Mouse (Mus musculus) MEL (cell line): Measurements from ENCODE around the gene Gm43638. TPM values are rescaled to one million over a fixed set of nuclear protein-coding genes. Genes with fewer than 3 reads are reported as not detected.
"Not testable (repeated sequence)": the region's sequence is repeated elsewhere in the genome, so short reads cannot be mapped to it uniquely, and the experiment has no call there.

Source experiments
- DNase-seq: peaks from one replicate; pipeline ENCODE4 v3.0.0; 2011; ENCODE audit warnings: low read depth, low spot score
- H3K27ac ChIP-seq: 2 replicates; pipeline ENCODE4 v1.5.1; 2012; ENCODE audit warnings: low read depth, mild to moderate bottlenecking, control low read depth, low read length, moderate library complexity; ENCODE audit not compliant: control insufficient read depth
- H3K27me3 ChIP-seq, 2 experiments: fragments of 150-350 bp in 1 of 2; sonication (generic) in 1 of 2; 2 replicates each; pipeline ENCODE4 v1.6.1; 2012; ENCODE audit warnings: low read length in 2 of 2, mild to moderate bottlenecking in 2 of 2, improper control_type of control experiment in 1 of 2, moderate library complexity in 1 of 2; ENCODE audit not compliant: insufficient read depth in 2 of 2, control insufficient read depth in 1 of 2
- H3K36me3 ChIP-seq, 2 experiments: 2 replicates each; pipeline ENCODE4 v1.6.1; 2012 to 2014; ENCODE audit warnings: low read length in 2 of 2, improper control_type of control experiment in 1 of 2, inconsistent platforms in 1 of 2, mild to moderate bottlenecking in 1 of 2; ENCODE audit not compliant: insufficient read depth in 2 of 2, control insufficient read depth in 1 of 2
- H3K4me1 ChIP-seq, 2 experiments: fragments of 150-350 bp in 1 of 2; sonication (generic) in 1 of 2; 2 replicates each; pipeline ENCODE4 v1.6.1; 2012; ENCODE audit warnings: low read length in 2 of 2, improper control_type of control experiment in 1 of 2, mild to moderate bottlenecking in 1 of 2; ENCODE audit not compliant: insufficient read depth in 2 of 2, control insufficient read depth in 1 of 2
- H3K4me3 ChIP-seq, 2 experiments: fragments of 150-350 bp in 1 of 2; sonication (generic) in 1 of 2; 2 replicates each; pipeline ENCODE4 v1.5.1; 2012; ENCODE audit warnings: low read depth in 2 of 2, low read length in 2 of 2, mild to moderate bottlenecking in 2 of 2, moderate library complexity in 2 of 2, control low read depth in 1 of 2, improper control_type of control experiment in 1 of 2; ENCODE audit not compliant: control insufficient read depth in 1 of 2, insufficient read depth in 1 of 2
- H3K79me2 ChIP-seq: 2 replicates; pipeline ENCODE4 v1.6.1; 2012; ENCODE audit warnings: mild to moderate bottlenecking, low read length, moderate library complexity; ENCODE audit not compliant: control insufficient read depth, poor library complexity, insufficient read depth
- H3K9ac ChIP-seq: 2 replicates; pipeline ENCODE4 v1.6.1; 2012; ENCODE audit warnings: low read depth, mild to moderate bottlenecking, control low read depth, low read length, moderate library complexity; ENCODE audit not compliant: control insufficient read depth, poor library complexity, severe bottlenecking
- H3K9me3 ChIP-seq: fragments of 150-350 bp; sonication (generic); replicated peaks from 2 replicates; pipeline ENCODE4 v1.6.1; 2012; ENCODE audit warnings: mild to moderate bottlenecking, low read length, improper control_type of control experiment, moderate library complexity; ENCODE audit not compliant: insufficient read depth
- BHLHE40 ChIP-seq: IDR thresholded peaks from 2 replicates; pipeline ENCODE4 v1.6.1; 2012; ENCODE audit warnings: low read depth, mild to moderate bottlenecking, inconsistent platforms, low read length, improper control_type of control experiment, borderline replicate concordance
- CHD2 ChIP-seq: IDR thresholded peaks from 2 replicates; pipeline ENCODE4 v1.6.1; 2011; ENCODE audit warnings: low read length, improper control_type of control experiment
- HCFC1 ChIP-seq: IDR thresholded peaks from 2 replicates; pipeline ENCODE4 v1.6.1; 2012; ENCODE audit warnings: low read depth, mild to moderate bottlenecking, inconsistent platforms, low read length, improper control_type of control experiment, moderate library complexity
- MYB ChIP-seq: IDR thresholded peaks from 2 replicates; pipeline ENCODE4 v1.6.1; 2011; ENCODE audit warnings: mild to moderate bottlenecking, low read depth, low read length, improper control_type of control experiment
- NELFE ChIP-seq: IDR thresholded peaks from 2 replicates; pipeline ENCODE4 v1.6.1; 2011; ENCODE audit warnings: low read depth, low read length, improper control_type of control experiment
- RCOR1 ChIP-seq: IDR thresholded peaks from 2 replicates; pipeline ENCODE4 v1.6.1; 2012; ENCODE audit warnings: low read depth, mild to moderate bottlenecking, inconsistent platforms, low read length, improper control_type of control experiment
- SMC3 ChIP-seq: IDR thresholded peaks from 2 replicates; pipeline ENCODE4 v1.6.1; 2011; ENCODE audit warnings: low read depth, low read length, improper control_type of control experiment
- ZMIZ1 ChIP-seq: IDR thresholded peaks from 2 replicates; pipeline ENCODE4 v1.6.1; 2012; ENCODE audit warnings: low read depth, mild to moderate bottlenecking, inconsistent platforms, low read length, improper control_type of control experiment, moderate library complexity
- polyA plus RNA-seq, 2 experiments: library from polyadenylated mRNA; stranded (reverse) in 1 of 2; unstranded in 1 of 2; fragments of >175 nt in 1 of 2; fragments of >200 nt in 1 of 2; gene quantifications; 2 replicates each; pipeline versions ENCODE4 v1.2.1 to v1.2.4; 2012; ENCODE audit warnings: low replicate concordance in 2 of 2, low read depth in 1 of 2; ENCODE audit not compliant: insufficient read length in 2 of 2, insufficient read depth in 1 of 2, missing spikeins in 1 of 2
- total RNA-seq: library from RNA; depleted of rRNA; stranded (reverse); fragments of 300-350 nt; gene quantifications from 2 replicates; pipeline ENCODE4 v1.2.3, GENCODE M21; 2012; rRNA removed

The Gm43638 gene
- total and polyA plus RNA-seq, 3 experiments = not detected

DNA sequence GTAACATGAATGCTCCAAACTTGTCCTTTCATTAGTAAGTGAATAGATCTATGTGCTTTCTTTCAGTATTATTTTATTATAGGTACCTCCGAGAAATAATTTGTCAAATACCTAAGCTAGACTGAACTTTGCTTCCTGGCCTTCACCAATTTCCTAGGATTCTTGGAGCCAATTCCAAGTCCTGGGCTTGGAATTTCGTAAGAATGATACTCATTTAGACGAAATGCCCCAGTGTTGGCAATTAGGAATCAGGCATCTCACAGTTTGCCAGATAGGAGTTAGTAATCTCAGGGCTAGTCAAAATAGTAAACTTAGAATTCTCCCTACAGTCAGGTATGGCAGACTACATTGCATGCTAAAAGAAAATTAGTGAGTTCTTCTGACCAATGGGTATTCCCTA, 60.9 kb downstream of the Gm43638 start:
- Histone ChIP-seq H3K4me1 (no peaks in the 10 kb centered on the region), H3K79me2 (no peaks in the 10 kb centered on the region), H3K36me3 (no peaks in the 10 kb centered on the region), H3K27me3 (no peaks in the 10 kb centered on the region), H3K4me3 (no peak overlapping the region), H3K9ac (no peak overlapping the region), H3K27ac (no peak overlapping the region), H3K9me3 (no peaks in the 10 kb centered on the region)
- TF ChIP-seq MYB (no peak), HCFC1 (no peak), ZMIZ1 (no peak), NELFE (no peak), RCOR1 (no peak), CHD2 (no peak), BHLHE40 (no peak), SMC3 (no peak)
- no peak for DNase-seq

DNA sequence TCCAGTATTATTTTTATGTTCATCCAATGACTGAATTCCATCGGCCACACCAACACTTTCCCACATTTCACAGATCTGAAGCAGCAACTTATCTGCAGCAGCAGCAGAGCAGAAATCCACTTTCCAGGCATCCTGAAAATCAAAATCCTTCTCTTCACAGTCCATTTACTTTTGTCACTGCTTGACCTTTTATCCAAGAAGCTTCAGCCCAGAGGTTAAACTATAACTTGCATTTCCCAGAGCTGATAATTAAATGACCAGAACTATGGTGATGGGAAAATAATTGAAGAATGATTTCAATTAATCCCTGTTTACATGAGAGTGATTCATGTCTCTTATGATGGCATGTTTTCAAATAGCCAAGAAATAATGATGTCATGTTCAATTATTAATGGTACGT, 62.6 kb downstream of the Gm43638 start, which contains the start of gene Ugt2b38:
Ugt2b38 (minus strand) TSS at position 163 of the 400 bp plus-strand sequence.
- H3K4me1 ChIP-seq, DNase-seq, H3K27me3 ChIP-seq: not testable (repeated sequence)

More for the DNA sequence above, 62.6 kb downstream of the Gm43638 start, which contains the start of gene Ugt2b38:
- H3K27ac ChIP-seq, H3K79me2 ChIP-seq, H3K36me3 ChIP-seq, H3K9ac ChIP-seq, H3K4me3 ChIP-seq, H3K9me3 ChIP-seq: not testable (repeated sequence)

Other genes starting within 250 kb of the Gm43638 start
- gene Ugt2b37, start 232.0 kb downstream of the Gm43638 start, total RNA-seq = not detected in 2 replicates
- not detected for gene Ugt2b37, start 232.0 kb downstream of the Gm43638 start, polyA plus RNA-seq
- gene Ugt2a3, start 149.6 kb downstream of the Gm43638 start, total RNA-seq = not detected in 2 replicates
- gene Ugt2a3, start 149.6 kb downstream of the Gm43638 start, polyA plus RNA-seq = not detected
- not detected in 2 replicates for gene Ugt2b38, start 62.6 kb downstream of the Gm43638 start, total RNA-seq
- gene Ugt2b38, start 62.6 kb downstream of the Gm43638 start, polyA plus RNA-seq = not detected
- not detected in 2 replicates for gene Ugt2a2, start 4.5 kb downstream of the Gm43638 start, total RNA-seq
- not detected for gene Ugt2a2, start 4.5 kb downstream of the Gm43638 start, polyA plus RNA-seq
- not detected in 2 replicates for gene Ugt2a1, start 4.1 kb upstream of the Gm43638 start, total RNA-seq
- not detected for gene Ugt2a1, start 4.1 kb upstream of the Gm43638 start, polyA plus RNA-seq
- gene Sult1b1, start 51.4 kb upstream of the Gm43638 start, total RNA-seq = not detected in 2 replicates
- not detected for gene Sult1b1, start 51.4 kb upstream of the Gm43638 start, polyA plus RNA-seq
- not detected in 2 replicates for gene Sult1d1, start 82.2 kb upstream of the Gm43638 start, total RNA-seq
- not detected for gene Sult1d1, start 82.2 kb upstream of the Gm43638 start, polyA plus RNA-seq
- gene Sult1e1, start 104.8 kb upstream of the Gm43638 start, total RNA-seq = not detected in 2 replicates
- not detected for gene Sult1e1, start 104.8 kb upstream of the Gm43638 start, polyA plus RNA-seq
- not detected in 2 replicates for gene Csn1s1, start 179.4 kb upstream of the Gm43638 start, total RNA-seq
- gene Csn1s1, start 179.4 kb upstream of the Gm43638 start, polyA plus RNA-seq = not detected
- gene Csn2, start 212.8 kb upstream of the Gm43638 start, total RNA-seq = not detected in 2 replicates
- not detected for gene Csn2, start 212.8 kb upstream of the Gm43638 start, polyA plus RNA-seq